Mouse (Mus musculus) midbrain, postnatal 0 days (tissue): ENCODE measurements around the gene Pxn. TPM values are rescaled to one million over a fixed set of nuclear protein-coding genes. Genes with fewer than 3 reads are reported as not detected.

Source experiments
- ATAC-seq: fragments of 200-750 bp; cut with Nextera tagmentation; 2 replicates; pipeline ENCODE4 v1.8.0; 2017; ENCODE audit warnings: moderate number of reproducible peaks, mild to moderate bottlenecking, moderate TSS enrichment, moderate library complexity; ENCODE audit not compliant: low FRiP score
- DNase-seq: peaks from one replicate; pipeline ENCODE4 v3.0.0-alpha.2; 2015; ENCODE audit warnings: low spot score
- H3K27ac ChIP-seq: fragments of 300-500 bp; sonication (generic); 2 replicates; pipeline ENCODE4 v1.5.1; 2014; ENCODE audit warnings: low read depth, mild to moderate bottlenecking, low read length, mixed read lengths
- H3K27me3 ChIP-seq: fragments of 300-500 bp; sonication (generic); 2 replicates; pipeline ENCODE4 v1.6.1; 2014; ENCODE audit warnings: low read length, control low read depth, mixed read lengths; ENCODE audit not compliant: insufficient read depth
- H3K36me3 ChIP-seq: fragments of 300-500 bp; sonication (generic); 2 replicates; pipeline ENCODE4 v1.6.1; 2014; ENCODE audit warnings: low read length, control low read depth, mixed read lengths; ENCODE audit not compliant: insufficient read depth
- H3K4me1 ChIP-seq: fragments of 300-500 bp; sonication (generic); 2 replicates; pipeline ENCODE4 v1.6.1; 2014; ENCODE audit warnings: mild to moderate bottlenecking, control low read depth, antibody characterized with exemption, low read length, mixed read lengths; ENCODE audit not compliant: insufficient read depth
- H3K4me2 ChIP-seq: fragments of 300-500 bp; sonication (generic); 2 replicates; pipeline ENCODE4 v1.6.1; 2014; ENCODE audit warnings: low read depth, mild to moderate bottlenecking, low read length, mixed read lengths; ENCODE audit not compliant: poor library complexity, severe bottlenecking
- H3K4me3 ChIP-seq: fragments of 300-500 bp; sonication (generic); 2 replicates; pipeline ENCODE4 v1.5.1; 2014; ENCODE audit warnings: low read depth, mild to moderate bottlenecking, low read length, moderate library complexity
- H3K9ac ChIP-seq: fragments of 300-500 bp; sonication (generic); replicated peaks from 2 replicates; pipeline ENCODE4 v1.6.1; 2014; ENCODE audit warnings: mild to moderate bottlenecking, low read length, moderate library complexity, mixed read lengths; ENCODE audit not compliant: poor library complexity, severe bottlenecking
- H3K9me3 ChIP-seq: fragments of 300-500 bp; sonication (generic); 2 replicates; pipeline ENCODE4 v1.6.1; 2016; ENCODE audit warnings: low read length, control low read depth
- CTCF ChIP-seq: IDR thresholded peaks from 2 replicates; pipeline ENCODE4 v1.5.1; 2016; ENCODE audit warnings: antibody characterized with exemption, mild to moderate bottlenecking
- WGBS: fragments of 180-500 bp; shearing (Covaris S2); extraction: QIAGEN DNeasy Blood & Tissue Kit; methylation state at CpG from one replicate; pipeline ENCODE4 v1.1.7; 2014; 5-methylcytosine and 5-hydroxymethylcytosine counted together
- polyA plus RNA-seq: library from polyadenylated mRNA; unstranded; fragments of >200 nt; fragmentation: Nextera tagmentation; extraction: Ambion mirVana; gene quantifications from 2 replicates; pipeline ENCODE4 v1.2.1, GENCODE M21; 2015
- total RNA-seq: library from RNA; depleted of rRNA; stranded (reverse); fragments of >200 nt; gene quantifications from 2 replicates; pipeline ENCODE4 v1.2.3, GENCODE M21; 2014; rRNA removed

Pxn gene
- total RNA-seq (34.6 and 39.4 TPM in 2 replicates), polyA plus RNA-seq (15.3 and 15.9 TPM in 2 replicates)

GRCm38 (mm10) chr5:115506454-115507201, at the start of gene Pxn:
Gene Pxn (plus strand): TSS chr5:115506676.
- no peaks in the 10 kb centered on the region for H3K9me3 ChIP-seq
- H3K27ac ChIP-seq: no peak within 1 kb of the TSS
- H3K27me3 ChIP-seq: no peaks in the 10 kb centered on the region
- H3K4me2 ChIP-seq: peak within 1 kb of the TSS; percentile 96
- no peaks in the 10 kb centered on the region for H3K36me3 ChIP-seq
- peaks cover 20% of the 10 kb centered on the region for H3K4me1 ChIP-seq
- H3K9ac ChIP-seq: peak within 1 kb of the TSS; percentile 72
- TF ChIP-seq CTCF: peak; percentile 88
- peak within 1 kb of the TSS; percentile 89 for H3K4me3 ChIP-seq
- DNase-seq: peak; percentile 85
- WGBS: 1% methylated on average over 18 of the region's 74 CpGs
- ATAC-seq: peak; percentile 69

- DNase-seq: no peak
- TF ChIP-seq CTCF: no peak
These were observed 47.6 kb upstream of the Pxn start for GRCm38 (mm10) chr5:115458918-115459317.

GRCm38 (mm10) chr5:115464408-115465115, 41.9 kb upstream of the Pxn start:
- TF ChIP-seq CTCF: no peak
- ATAC-seq: no peak
- Histone ChIP-seq H3K9me3 (no peaks in the 10 kb centered on the region), H3K9ac (no peak overlapping the region), H3K4me2 (no peak overlapping the region), H3K4me1 (no peaks in the 10 kb centered on the region), H3K4me3 (no peak overlapping the region), H3K36me3 (no peaks in the 10 kb centered on the region), H3K27ac (no peak overlapping the region), H3K27me3 (no peaks in the 10 kb centered on the region)
- 82% methylated on average over 18 of the region's 18 CpGs for WGBS
- DNase-seq: no peak

More at GRCm38 (mm10) chr5:115458918-115459317, 47.6 kb upstream of the Pxn start:
- ATAC-seq: no peak
- 68% methylated on average over 13 of the region's 13 CpGs for WGBS
- Histone ChIP-seq H3K4me1 (no peaks in the 10 kb centered on the region), H3K36me3 (no peaks in the 10 kb centered on the region), H3K4me2 (no peak overlapping the region), H3K27ac (no peak overlapping the region), H3K9ac (no peak overlapping the region), H3K9me3 (no peaks in the 10 kb centered on the region), H3K4me3 (no peak overlapping the region), H3K27me3 (no peaks in the 10 kb centered on the region)

- H3K4me2 ChIP-seq: no peak within 1 kb of the TSS
- peak; percentile 48 for TF ChIP-seq CTCF
- no peaks in the 10 kb centered on the region for H3K9me3 ChIP-seq
- 53% methylated on average over 9 of the region's 9 CpGs for whole genome bisulfite sequencing
- H3K27ac ChIP-seq: no peak within 1 kb of the TSS
- no peaks in the 10 kb centered on the region for H3K27me3 ChIP-seq
- H3K4me1 ChIP-seq: no peaks in the 10 kb centered on the region
- no peak within 1 kb of the TSS for H3K9ac ChIP-seq
- no peak for DNase-seq
- H3K36me3 ChIP-seq: no peaks in the 10 kb centered on the region
- no peak within 1 kb of the TSS for H3K4me3 ChIP-seq
- ATAC-seq: no peak
These were observed 40.6 kb upstream of the Pxn start, which contains the start of gene Pla2g1b for GRCm38 (mm10) chr5:115465642-115466420. Gene Pla2g1b (plus strand): TSS chr5:115466262.

- DNase-seq: no peak
- H3K36me3 ChIP-seq: no peaks in the 10 kb centered on the region
These were observed 36.7 kb upstream of the Pxn start for GRCm38 (mm10) chr5:115469791-115470190.

More at GRCm38 (mm10) chr5:115469791-115470190, 36.7 kb upstream of the Pxn start:
- no peak for TF ChIP-seq CTCF
- no peak overlapping the region for H3K4me2 ChIP-seq
- no peaks in the 10 kb centered on the region for H3K27me3 ChIP-seq
- H3K27ac ChIP-seq: no peak overlapping the region
- no peaks in the 10 kb centered on the region for H3K4me1 ChIP-seq
- 70% methylated on average over 6 of the region's 6 CpGs for WGBS
- no peaks in the 10 kb centered on the region for H3K9me3 ChIP-seq
- H3K4me3 ChIP-seq: no peak overlapping the region
- ATAC-seq: no peak
- H3K9ac ChIP-seq: no peak overlapping the region
